Mouse (Mus musculus): ENCODE data around the gene Tuba4a.
"Not testable (repeated sequence)": the region's sequence is repeated elsewhere in the genome, so short reads cannot be mapped to it uniquely, and the experiment has no call there.

Gene Tuba4a

GRCm38 (mm10) chr1:75236117-75237050, 16.7 kb upstream of the Tuba4a start, which contains the start of gene Dnajb2:
Gene Dnajb2, plus strand, starts transcription at chr1:75236406.
- peak; percentile 88 to 90 for DNase-seq (ENCODE audit: low spot score in 2 of 2)

DNA sequence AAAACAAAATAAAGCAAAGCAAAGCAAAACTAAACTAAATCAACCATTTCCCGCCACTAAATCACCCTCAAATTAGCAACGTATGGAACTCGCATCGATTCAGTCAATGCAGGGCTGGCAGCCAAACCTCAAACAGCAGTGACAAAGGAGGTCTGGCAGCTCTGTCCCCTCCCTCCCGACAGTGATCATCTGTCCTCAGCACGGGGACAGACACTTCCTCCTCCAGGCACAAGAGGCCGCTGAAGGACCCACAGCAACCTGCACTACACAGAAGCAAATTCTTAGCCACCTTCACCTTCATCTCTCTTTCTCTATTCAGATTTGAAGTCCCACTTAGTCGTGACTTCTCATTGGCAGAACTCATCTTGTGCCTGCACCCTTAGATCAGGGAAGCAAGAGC, 14.9 kb upstream of the Tuba4a start:
- peak; percentile 82 to 89 for DNase-seq (ENCODE audit: low spot score in 2 of 2)

GRCm38 (mm10) chr1:75232489-75232888, 12.8 kb upstream of the Tuba4a start:
- not testable (repeated sequence) for DNase-seq (ENCODE audit: low spot score in 2 of 2)

DNA sequence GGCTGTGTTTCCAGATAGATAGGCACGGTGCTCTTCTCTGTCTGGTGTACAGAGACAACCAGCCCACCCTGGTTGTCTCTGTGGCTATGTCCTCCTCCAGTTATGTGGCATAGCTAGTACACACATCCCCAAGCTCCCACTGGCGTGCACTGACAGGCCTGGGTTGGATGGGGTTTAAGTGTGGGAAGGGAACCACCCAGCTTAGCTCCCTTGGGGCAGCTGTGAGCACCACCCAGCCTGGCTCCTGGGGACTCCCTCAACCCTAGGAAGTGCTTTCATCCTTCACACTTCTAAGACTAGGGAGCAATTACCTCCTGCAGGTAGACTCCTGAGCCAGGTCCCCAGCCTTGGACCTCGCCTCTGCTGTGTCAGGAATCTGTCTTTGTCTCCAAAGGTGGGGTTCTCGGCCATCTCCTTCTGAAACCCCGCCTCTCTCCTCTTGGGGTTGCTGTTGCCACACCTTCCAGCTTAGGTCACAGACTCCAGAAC, 12.0 kb upstream of the Tuba4a start, which contains the start of gene A630095N17Rik:
A630095N17Rik (minus strand) TSS at position 439 of the 489 bp plus-strand sequence.
- no peak for DNase-seq (ENCODE audit: low spot score in 2 of 2)

DNA sequence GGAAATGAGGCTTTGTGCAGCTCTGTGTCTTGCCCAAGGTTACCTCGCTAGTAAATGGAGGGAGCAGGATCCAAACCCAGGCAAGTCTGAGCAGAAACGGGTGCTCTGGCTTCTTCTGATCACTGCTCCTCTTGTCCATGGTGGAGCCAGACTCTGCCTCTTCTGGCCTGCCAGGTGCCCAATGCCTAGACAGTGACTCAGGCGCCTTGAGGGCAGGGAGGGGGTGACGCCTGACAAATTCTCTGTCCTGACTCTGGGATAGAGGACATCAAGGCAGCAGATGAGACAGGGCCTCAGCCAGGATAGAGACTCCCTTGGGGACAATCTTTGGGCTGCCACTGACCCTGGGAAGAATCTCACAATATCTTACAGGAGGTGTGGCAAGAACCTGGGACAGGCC, 11.6 kb upstream of the Tuba4a start:
- DNase-seq (ENCODE audit: low spot score in 2 of 2) = no peak

- no peak for DNase-seq (ENCODE audit: low spot score in 2 of 2)
These were observed 10.8 kb upstream of the Tuba4a start for GRCm38 (mm10) chr1:75230335-75230994.

GRCm38 (mm10) chr1:75229158-75229557, 9.5 kb upstream of the Tuba4a start:
- no peak for DNase-seq (ENCODE audit: low spot score in 2 of 2)

GRCm38 (mm10) chr1:75227653-75228052, 8.0 kb upstream of the Tuba4a start:
- DNase-seq (ENCODE audit: low spot score in 2 of 2) = peak in 1 of 2 experiments; percentile 13

DNA sequence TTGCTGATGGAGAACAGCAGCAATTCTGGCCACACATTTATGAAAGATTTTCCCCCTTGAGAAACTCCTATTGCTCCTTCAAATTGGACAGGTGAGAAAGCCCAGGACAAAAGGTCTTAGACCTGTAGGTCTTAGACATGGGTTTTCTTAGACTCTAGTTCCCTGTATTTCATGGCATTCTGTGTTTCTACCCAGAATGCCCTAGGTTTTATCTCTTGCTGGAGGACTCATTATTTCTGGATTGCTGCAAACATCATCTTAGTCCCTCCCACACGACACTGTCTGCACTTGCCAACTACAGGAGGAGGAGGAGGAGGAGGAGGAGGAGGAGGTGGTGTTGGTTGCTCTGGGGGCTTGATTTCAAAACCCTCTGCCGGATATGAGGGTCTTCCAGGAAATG, 6.5 kb upstream of the Tuba4a start:
- no peak for DNase-seq (ENCODE audit: low spot score in 2 of 2)

DNA sequence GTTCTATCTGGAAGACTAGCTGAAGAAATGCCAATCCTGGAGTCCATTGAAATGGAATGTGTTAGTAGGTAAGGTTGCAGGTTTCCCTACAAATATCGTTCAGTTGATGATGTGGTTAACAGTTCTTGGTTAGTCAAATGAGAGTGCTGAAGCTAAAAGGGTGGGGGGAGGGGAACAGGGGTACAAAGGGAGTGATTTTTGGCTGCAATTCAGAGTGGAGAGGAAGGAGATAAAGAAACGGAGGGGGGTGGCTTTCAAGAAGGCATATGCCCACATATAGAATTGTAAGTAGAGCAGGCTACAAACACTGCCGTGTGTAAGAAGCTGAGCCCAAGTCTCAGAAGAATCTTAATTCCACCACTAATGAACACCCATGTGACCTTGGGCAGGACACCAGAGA, 5.8 kb upstream of the Tuba4a start:
- DNase-seq (ENCODE audit: low spot score in 2 of 2) = no peak

GRCm38 (mm10) chr1:75223532-75223931, 3.9 kb upstream of the Tuba4a start:
- DNase-seq (ENCODE audit: low spot score in 2 of 2) = no peak

- no peak for DNase-seq (ENCODE audit: low spot score in 2 of 2)
These were observed 3.3 kb upstream of the Tuba4a start for GRCm38 (mm10) chr1:75222926-75223325.

DNA sequence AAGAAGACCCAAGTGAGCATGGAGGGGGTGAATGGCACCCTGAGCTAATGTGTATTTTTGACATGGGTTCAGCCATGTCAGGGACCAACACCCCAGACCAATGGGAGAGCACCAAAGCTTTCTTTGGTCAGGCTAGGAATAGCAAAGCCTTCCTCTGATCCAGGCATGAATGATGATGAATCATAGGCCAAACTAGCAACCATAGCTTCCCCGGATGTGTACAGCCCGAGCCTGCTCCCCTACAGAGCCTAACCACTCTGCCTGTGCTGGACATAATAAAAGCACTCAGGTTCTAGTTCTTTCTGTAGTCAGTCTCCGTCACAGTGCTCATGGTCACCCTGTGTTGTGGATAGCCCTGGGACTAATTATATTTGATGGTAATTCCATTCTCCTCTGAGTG, 1.9 kb upstream of the Tuba4a start:
- DNase-seq (ENCODE audit: low spot score in 2 of 2) = no peak

DNA sequence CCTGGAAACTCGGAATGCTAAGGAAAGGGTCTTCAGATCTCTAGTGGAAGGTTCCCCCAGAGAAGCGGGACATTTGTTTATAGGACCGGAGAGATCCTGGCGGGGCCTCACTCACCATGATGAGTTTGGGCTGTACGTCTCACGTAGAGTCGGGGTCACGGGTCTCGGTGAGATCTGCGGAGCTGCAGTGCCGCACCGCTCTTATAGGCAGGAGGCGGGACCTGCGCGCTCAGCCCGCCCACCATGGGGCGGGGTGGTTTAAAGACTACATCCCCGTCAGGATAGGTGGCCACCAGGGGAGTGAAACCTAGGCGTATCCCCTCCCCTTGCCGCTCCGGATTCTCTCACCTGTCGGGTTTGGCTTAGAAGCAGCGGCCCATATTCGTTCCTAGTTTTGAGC, 587 bp downstream of the Tuba4a start:
- DNase-seq (ENCODE audit: low spot score in 2 of 2) = peak; percentile 94

DNA sequence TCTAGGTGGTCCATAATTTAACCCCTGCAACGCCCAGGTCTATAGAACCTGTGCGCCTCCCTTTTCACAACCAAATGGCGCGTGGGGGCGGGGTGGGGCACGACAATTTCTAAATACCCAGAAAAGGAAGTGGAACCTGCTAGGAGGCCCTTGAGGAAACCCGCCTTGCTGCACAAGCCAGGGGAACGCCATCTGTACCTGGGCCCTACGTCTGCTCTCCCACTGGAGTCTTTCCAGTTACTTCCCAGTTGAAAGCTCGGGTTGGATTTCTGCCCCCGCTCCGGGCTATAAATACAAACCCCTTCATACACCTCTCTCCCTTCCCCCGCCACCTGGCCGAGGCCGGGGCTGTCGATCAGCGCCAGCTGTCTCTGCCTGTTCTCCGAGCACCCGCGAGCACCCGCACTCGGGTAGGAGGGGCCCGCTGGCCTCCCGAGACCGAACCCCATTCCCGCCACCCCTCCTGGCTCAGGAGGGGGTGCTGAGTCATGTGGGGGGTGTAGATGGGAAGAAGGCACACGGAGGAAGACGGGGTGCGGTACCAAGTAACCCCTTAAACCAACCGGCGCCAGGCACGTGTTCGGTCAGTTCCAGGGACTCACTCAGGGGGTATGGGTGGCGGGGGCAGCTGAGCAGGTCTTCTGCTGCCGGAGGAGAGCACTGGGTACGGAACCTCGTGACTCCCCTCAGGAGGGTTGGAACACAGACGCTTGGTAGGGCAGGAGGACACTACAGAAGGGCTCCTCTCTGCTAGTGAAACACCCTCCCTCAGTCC, 1.3 kb downstream of the Tuba4a start:
- peak; percentile 76 to 82 for DNase-seq (ENCODE audit: low spot score in 2 of 2)

GRCm38 (mm10) chr1:75217893-75218226, 1.8 kb downstream of the Tuba4a start:
- DNase-seq (ENCODE audit: low spot score in 2 of 2) = no peak

- DNase-seq (ENCODE audit: low spot score in 2 of 2) = no peak
These were observed 2.7 kb downstream of the Tuba4a start for GRCm38 (mm10) chr1:75216797-75217585.

GRCm38 (mm10) chr1:75215785-75216184, 3.9 kb downstream of the Tuba4a start:
- DNase-seq (ENCODE audit: low spot score in 2 of 2) = no peak

- peak; percentile 81 to 85 for DNase-seq (ENCODE audit: low spot score in 2 of 2)
These were observed 4.8 kb downstream of the Tuba4a start for GRCm38 (mm10) chr1:75214886-75215285.

DNA sequence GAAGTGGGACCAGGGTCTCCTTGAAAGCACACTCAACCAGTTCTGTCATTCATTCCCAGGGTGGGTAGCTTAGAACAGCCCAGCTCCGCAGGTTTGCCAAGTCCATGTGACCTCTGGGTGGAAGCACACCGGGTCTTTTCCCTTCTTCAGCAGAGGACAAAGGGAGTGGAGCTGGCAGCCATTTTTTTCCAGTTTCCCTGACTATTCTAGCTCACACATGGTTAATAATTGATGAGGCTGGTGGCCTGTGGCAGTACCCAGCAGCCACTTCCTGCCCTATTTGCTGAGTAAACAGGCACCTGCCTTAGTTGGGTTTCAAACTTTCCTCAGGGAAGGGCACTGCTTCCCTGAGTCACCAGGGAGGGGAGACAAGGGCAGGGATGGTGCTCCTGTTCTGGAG, 5.2 kb downstream of the Tuba4a start:
- DNase-seq (ENCODE audit: low spot score in 2 of 2) = no peak

- DNase-seq (ENCODE audit: low spot score in 2 of 2) = no peak
These were observed 6.6 kb downstream of the Tuba4a start for GRCm38 (mm10) chr1:75213096-75213495.
